Mouse (Mus musculus) C2C12 (cell line): ENCODE measurements around the gene Pitx2. TPM values are rescaled to one million over a fixed set of nuclear protein-coding genes. Genes with fewer than 3 reads are reported as not detected.

Experiments
- H3K27me3 ChIP-seq: one replicate; pipeline ENCODE4 v1.6.1; 2011; ENCODE audit not compliant: control insufficient read depth, insufficient read depth, insufficient read length
- H3K36me3 ChIP-seq: one replicate; pipeline ENCODE4 v1.6.1; 2011; ENCODE audit not compliant: control insufficient read depth, insufficient read depth
- H3K4me3 ChIP-seq: one replicate; pipeline ENCODE4 v1.5.1; 2011; ENCODE audit warnings: mild to moderate bottlenecking, control low read depth; ENCODE audit not compliant: poor library complexity, insufficient read depth, severe bottlenecking
- H3K79me2 ChIP-seq: one replicate; pipeline ENCODE4 v1.6.1; 2011; ENCODE audit not compliant: control insufficient read depth, insufficient read depth
- H3K79me3 ChIP-seq: one replicate; pipeline ENCODE4 v1.6.1; 2011; ENCODE audit warnings: low read depth, control low read depth
- H3ac ChIP-seq: one replicate; pipeline ENCODE3; 2011; ENCODE audit warnings: low read depth; ENCODE audit not compliant: control insufficient read depth, insufficient read length
- CEBPB ChIP-seq: IDR thresholded peaks from one replicate; pipeline ENCODE4 v1.6.1; 2011; ENCODE audit warnings: low read depth, mild to moderate bottlenecking, control low read depth, moderate library complexity
- CTCF ChIP-seq: IDR thresholded peaks from one replicate; pipeline ENCODE4 v1.5.1; 2011; ENCODE audit not compliant: control insufficient read depth, insufficient read depth, insufficient read length
- FOSL1 ChIP-seq: IDR thresholded peaks from one replicate; pipeline ENCODE4 v1.8.0; 2011; ENCODE audit warnings: mild to moderate bottlenecking, low read length; ENCODE audit not compliant: poor library complexity, insufficient read depth, severe bottlenecking
- MAX ChIP-seq: IDR thresholded peaks from one replicate; pipeline ENCODE4 v1.6.1; 2011; ENCODE audit warnings: mild to moderate bottlenecking, control low read depth
- MYOD1 ChIP-seq: IDR thresholded peaks from one replicate; pipeline ENCODE4 v1.6.1; 2011; ENCODE audit warnings: low read depth; ENCODE audit not compliant: control insufficient read depth, insufficient read length
- MYOG ChIP-seq: IDR thresholded peaks from one replicate; pipeline ENCODE4 v1.6.1; 2011; ENCODE audit not compliant: control insufficient read depth, insufficient read length; ENCODE audit errors: extremely low read depth
- USF1 ChIP-seq: IDR thresholded peaks from one replicate; pipeline ENCODE4 v1.6.1; 2011; ENCODE audit warnings: low read depth, mild to moderate bottlenecking, control low read depth, moderate library complexity
- polyA plus RNA-seq: library from polyadenylated mRNA; unstranded; fragments of >200 nt; fragmentation: generic; extraction: Trizol; gene quantifications from one replicate; pipeline ENCODE4 v1.2.1, GENCODE M21; 2012; ENCODE audit warnings: missing spikeins

The Pitx2 gene
- polyA plus RNA-seq, 1 experiment: 31.8 TPM

- Histone ChIP-seq H3K79me2 (no peaks in the 10 kb centered on the region), H3K79me3 (no peaks in the 10 kb centered on the region), H3K36me3 (no peaks in the 10 kb centered on the region), H3K4me3 (no peak overlapping the region), H3ac (no peak overlapping the region), H3K27me3 (no peaks in the 10 kb centered on the region)
- TF ChIP-seq MAX (no peak), MYOG (no peak), FOSL1 (no peak), CTCF (no peak), CEBPB (no peak)
These were observed 26.1 kb downstream of the Pitx2 start for GRCm38 (mm10) chr3:129225577-129226289.

GRCm38 (mm10) chr3:129226681-129227080 is 27.0 kb downstream of the Pitx2 start:
- Histone ChIP-seq H3K79me3 (no peaks in the 10 kb centered on the region), H3ac (no peak overlapping the region), H3K4me3 (no peak overlapping the region), H3K79me2 (no peaks in the 10 kb centered on the region), H3K36me3 (no peaks in the 10 kb centered on the region), H3K27me3 (no peaks in the 10 kb centered on the region)
- TF ChIP-seq CTCF (no peak), FOSL1 (no peak), MYOD1 (no peak), CEBPB (no peak), MYOG (no peak)

- no peaks in the 10 kb centered on the region for H3K36me3 ChIP-seq
- no peak for TF ChIP-seq CEBPB
- TF ChIP-seq FOSL1: no peak
- H3K79me3 ChIP-seq: no peaks in the 10 kb centered on the region
- no peaks in the 10 kb centered on the region for H3K27me3 ChIP-seq
- H3ac ChIP-seq: no peak overlapping the region
- no peak overlapping the region for H3K4me3 ChIP-seq
- no peaks in the 10 kb centered on the region for H3K79me2 ChIP-seq
These were observed 27.7 kb downstream of the Pitx2 start for GRCm38 (mm10) chr3:129227331-129227730.

- Histone ChIP-seq H3K79me3 (no peaks in the 10 kb centered on the region), H3K27me3 (no peaks in the 10 kb centered on the region), H3K79me2 (no peaks in the 10 kb centered on the region), H3K4me3 (no peak overlapping the region), H3K36me3 (no peaks in the 10 kb centered on the region), H3ac (no peak overlapping the region)
- no peak for TF ChIP-seq USF1
- TF ChIP-seq MYOG: no peak
- no peak for TF ChIP-seq CTCF
- TF ChIP-seq MAX: no peak
- no peak for TF ChIP-seq FOSL1
- TF ChIP-seq CEBPB: no peak
- no peak for TF ChIP-seq MYOD1
These were observed 38.3 kb downstream of the Pitx2 start for GRCm38 (mm10) chr3:129238010-129238409.

GRCm38 (mm10) chr3:129238664-129239258 is 39.1 kb downstream of the Pitx2 start:
- no peaks in the 10 kb centered on the region for H3K27me3 ChIP-seq
- TF ChIP-seq CTCF: no peak
- no peaks in the 10 kb centered on the region for H3K79me3 ChIP-seq
- H3K79me2 ChIP-seq: no peaks in the 10 kb centered on the region
- H3ac ChIP-seq: no peak overlapping the region
- no peak overlapping the region for H3K4me3 ChIP-seq
- no peaks in the 10 kb centered on the region for H3K36me3 ChIP-seq

GRCm38 (mm10) chr3:129250997-129251396 is 51.3 kb downstream of the Pitx2 start:
- Histone ChIP-seq H3K27me3 (no peaks in the 10 kb centered on the region), H3K36me3 (no peaks in the 10 kb centered on the region), H3ac (no peak overlapping the region), H3K79me3 (no peaks in the 10 kb centered on the region), H3K79me2 (no peaks in the 10 kb centered on the region), H3K4me3 (no peak overlapping the region)
- no peak for TF ChIP-seq MAX
- no peak for TF ChIP-seq USF1
- no peak for TF ChIP-seq FOSL1
